Mouse (Mus musculus) neural tube, embryonic 11.5 days (tissue): Measurements from ENCODE around the gene Akap14. TPM values are rescaled to one million over a fixed set of nuclear protein-coding genes. Genes with fewer than 3 reads are reported as not detected.
A peak's percentile ranks its signal among the peaks of the same experiment; 100 is the strongest.

Experiments used
- ATAC-seq: fragments of 200-750 bp; cut with Nextera tagmentation; 2 replicates; pipeline ENCODE4 v1.8.0; 2017; ENCODE audit warnings: moderate number of reproducible peaks, mild to moderate bottlenecking, moderate TSS enrichment, moderate library complexity; ENCODE audit not compliant: insufficient read depth, low FRiP score, low TSS enrichment
- DNase-seq: peaks from one replicate; pipeline ENCODE4 v3.0.0-alpha.2; 2015; ENCODE audit warnings: low spot score
- H3K27ac ChIP-seq: fragments of 300-500 bp; sonication (generic); 2 replicates; pipeline ENCODE4 v1.5.1; 2014; ENCODE audit warnings: low read depth, mild to moderate bottlenecking, low read length
- H3K27me3 ChIP-seq: fragments of 300-500 bp; sonication (generic); 2 replicates; pipeline ENCODE4 v1.6.1; 2014; ENCODE audit warnings: mild to moderate bottlenecking, low read length, mixed read lengths; ENCODE audit not compliant: control insufficient read depth, insufficient read depth
- H3K36me3 ChIP-seq: fragments of 300-500 bp; sonication (generic); 2 replicates; pipeline ENCODE4 v1.6.1; 2014; ENCODE audit warnings: mild to moderate bottlenecking, low read length, moderate library complexity, mixed read lengths; ENCODE audit not compliant: control insufficient read depth, insufficient read depth
- H3K4me1 ChIP-seq: fragments of 300-500 bp; sonication (generic); 2 replicates; pipeline ENCODE4 v1.6.1; 2014; ENCODE audit warnings: low read length, mixed read lengths; ENCODE audit not compliant: control insufficient read depth, insufficient read depth
- H3K4me2 ChIP-seq: fragments of 300-500 bp; sonication (generic); 2 replicates; pipeline ENCODE4 v1.6.1; 2014; ENCODE audit warnings: low read depth, mild to moderate bottlenecking, moderate library complexity
- H3K4me3 ChIP-seq: fragments of 300-500 bp; sonication (generic); 2 replicates; pipeline ENCODE4 v1.5.1; 2014; ENCODE audit warnings: low read depth, low read length
- H3K9ac ChIP-seq: fragments of 300-500 bp; sonication (generic); 2 replicates; pipeline ENCODE4 v1.6.1; 2014; ENCODE audit warnings: mild to moderate bottlenecking, low read length
- H3K9me3 ChIP-seq: fragments of 300-500 bp; sonication (generic); 2 replicates; pipeline ENCODE4 v1.6.1; 2016; ENCODE audit warnings: low read length; ENCODE audit not compliant: control insufficient read depth
- WGBS: fragments of 180-500 bp; shearing (Covaris S2); extraction: QIAGEN DNeasy Blood & Tissue Kit; methylation state at CpG from one replicate; pipeline ENCODE4 v1.1.7; 2014; 5-methylcytosine and 5-hydroxymethylcytosine counted together
- polyA plus RNA-seq: library from polyadenylated mRNA; unstranded; fragments of >200 nt; fragmentation: Nextera tagmentation; extraction: Ambion mirVana; gene quantifications from 2 replicates; pipeline ENCODE4 v1.2.1, GENCODE M21; 2014

Akap14 gene
- polyA plus RNA-seq, 1 experiment from 2014 or later = 0.29 TPM

DNA sequence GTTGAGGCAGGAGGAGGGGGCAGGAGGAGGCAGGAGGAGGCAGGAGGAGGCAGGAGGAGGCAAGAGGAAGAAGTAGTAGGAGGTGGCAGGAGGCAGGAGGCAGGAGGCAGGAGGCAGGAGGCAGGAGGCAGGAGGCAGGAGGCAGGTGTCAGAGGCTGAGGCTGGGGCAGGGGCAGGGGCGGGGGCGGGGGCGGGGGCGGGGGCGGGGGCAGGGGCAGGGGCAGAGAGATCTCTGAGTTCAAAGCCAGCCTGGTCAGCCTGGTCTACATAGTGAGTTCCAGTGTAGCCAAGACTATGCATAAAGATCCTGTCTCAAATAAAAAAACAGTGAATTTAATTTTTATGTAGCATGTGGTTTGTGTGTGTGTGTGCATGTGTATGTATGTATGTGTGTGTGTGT is 51.6 kb downstream of the Akap14 start:
- Histone ChIP-seq H3K9me3 (no peaks in the 10 kb centered on the region), H3K4me2 (no peak overlapping the region), H3K36me3 (no peaks in the 10 kb centered on the region), H3K4me3 (no peak overlapping the region), H3K9ac (no peak overlapping the region), H3K27me3 (no peaks in the 10 kb centered on the region), H3K4me1 (no peaks in the 10 kb centered on the region), H3K27ac (no peak overlapping the region)
- DNase-seq = no peak
- no CpG with 5 or more reads among the region's 5 CpGs for WGBS
- ATAC-seq = no peak

DNA sequence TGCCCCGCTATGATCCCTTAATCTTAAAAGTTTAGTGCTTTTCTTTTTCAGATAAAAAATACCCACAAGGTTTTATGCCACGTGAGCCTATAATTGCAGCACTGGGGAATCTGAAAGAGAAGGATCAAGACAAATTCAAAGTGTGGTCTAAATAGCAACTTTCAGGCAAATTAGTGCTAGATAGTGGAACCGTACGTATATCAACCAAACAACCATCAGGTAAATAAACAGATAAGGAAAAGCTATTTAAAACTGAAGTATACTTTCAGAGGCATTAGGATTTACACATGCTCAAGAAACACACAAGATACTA is 57.8 kb downstream of the Akap14 start:
- no peak overlapping the region for H3K9ac ChIP-seq
- no peak overlapping the region for H3K4me3 ChIP-seq
- no peak for DNase-seq
- no peaks in the 10 kb centered on the region for H3K27me3 ChIP-seq
- WGBS = 73% methylated on average over 4 of the region's 4 CpGs
- H3K27ac ChIP-seq = no peak overlapping the region
- H3K4me1 ChIP-seq = no peaks in the 10 kb centered on the region
- H3K9me3 ChIP-seq = no peaks in the 10 kb centered on the region
- ATAC-seq = no peak
- H3K4me2 ChIP-seq = no peak overlapping the region
- peaks cover 2% of the 10 kb centered on the region; the same call in 1 of the 2 replicates for H3K36me3 ChIP-seq

DNA sequence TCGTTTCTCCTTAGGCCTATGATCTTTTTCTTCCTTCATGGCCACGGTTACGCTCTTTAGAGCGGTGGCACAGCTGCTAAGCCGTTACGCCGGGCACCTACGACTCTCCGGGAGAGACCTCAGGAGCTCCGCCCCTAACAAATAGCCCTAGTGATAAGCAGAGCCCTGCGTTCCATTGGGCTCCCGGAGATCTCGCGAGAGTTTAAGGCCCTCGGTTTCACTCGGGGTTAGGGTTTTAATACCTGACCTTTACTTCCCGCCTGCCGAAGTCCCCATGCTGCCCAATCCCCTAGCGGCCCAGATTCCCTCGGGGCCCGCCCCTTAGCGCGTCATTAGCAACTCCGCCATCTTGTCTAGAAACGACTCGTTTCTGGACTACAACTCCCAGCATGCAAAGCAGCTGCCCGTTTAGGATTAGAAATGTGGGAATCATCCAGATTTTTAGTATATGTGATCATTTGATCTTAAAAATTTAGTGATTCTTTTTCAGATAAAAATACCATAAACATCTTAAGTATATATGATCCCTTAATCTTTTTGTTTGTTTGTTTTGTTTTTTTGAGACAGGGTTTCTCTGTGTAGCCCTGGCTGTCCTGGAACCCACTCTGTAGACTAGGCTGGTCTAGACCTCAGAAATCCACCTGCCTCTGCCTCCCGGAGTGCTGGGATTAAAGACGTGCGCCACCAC is 58.3 kb downstream of the Akap14 start, which contains the start of gene Upf3b:
Gene Upf3b, minus strand, starts transcription at position 130 of the 688 bp plus-strand sequence.
- peak within 1 kb of the TSS; percentile 46 for H3K4me2 ChIP-seq
- WGBS = 18% methylated on average over 26 of the region's 30 CpGs
- H3K9ac ChIP-seq = peak within 1 kb of the TSS; percentile 58
- H3K9me3 ChIP-seq = no peaks in the 10 kb centered on the region
- no peaks in the 10 kb centered on the region for H3K27me3 ChIP-seq
- ATAC-seq (peak; percentile 98), DNase-seq (peak; percentile 92)
- peak within 1 kb of the TSS; percentile 75 for H3K27ac ChIP-seq
- peaks cover 2% of the 10 kb centered on the region; the same call in 1 of the 2 replicates for H3K36me3 ChIP-seq
- H3K4me1 ChIP-seq = no peaks in the 10 kb centered on the region
- peak within 1 kb of the TSS; percentile 48 for H3K4me3 ChIP-seq

DNA sequence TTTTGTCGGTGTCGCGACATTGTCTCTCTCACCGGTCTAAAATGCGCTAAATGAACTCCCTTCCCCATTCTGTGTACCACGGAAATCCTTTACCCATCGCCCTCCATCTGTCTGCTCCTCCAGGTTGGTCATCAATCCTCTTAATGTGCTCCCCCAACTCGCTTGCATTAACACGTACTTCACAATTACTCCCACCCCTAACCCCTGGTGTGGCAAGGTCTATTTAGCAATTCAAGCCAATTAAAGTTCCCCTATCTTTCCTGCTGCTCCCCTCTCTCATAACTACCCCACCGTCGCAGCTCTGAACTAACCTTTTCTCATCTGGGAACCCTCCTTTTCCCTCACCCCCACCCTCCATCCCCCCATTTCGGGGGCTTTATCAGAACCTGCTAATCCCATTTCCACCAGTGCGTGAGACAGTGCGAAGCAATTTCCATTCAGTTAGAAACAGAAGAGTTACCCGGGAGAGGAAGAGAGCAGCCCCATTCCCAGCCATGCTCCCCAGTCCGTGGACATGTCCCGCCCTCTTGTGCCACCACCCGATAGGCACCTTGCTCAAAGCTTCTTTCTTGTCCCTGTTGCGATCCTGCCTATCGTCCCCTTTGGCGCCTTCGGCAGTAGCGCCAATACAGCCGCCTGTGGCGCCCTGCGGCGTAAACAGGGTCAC is 59.0 kb downstream of the Akap14 start:
- Histone ChIP-seq H3K27ac (peak overlapping the region; percentile 75), H3K9ac (peak overlapping the region; percentile 58), H3K4me2 (peak overlapping the region; percentile 46), H3K9me3 (no peaks in the 10 kb centered on the region), H3K4me3 (peak overlapping the region; percentile 48), H3K4me1 (no peaks in the 10 kb centered on the region), H3K27me3 (no peaks in the 10 kb centered on the region), H3K36me3 (peaks cover 2% of the 10 kb centered on the region; the same call in 1 of the 2 replicates)
- WGBS = 17% methylated on average over 27 of the region's 27 CpGs
- DNase-seq (no peak), ATAC-seq (peak; percentile 82)

DNA sequence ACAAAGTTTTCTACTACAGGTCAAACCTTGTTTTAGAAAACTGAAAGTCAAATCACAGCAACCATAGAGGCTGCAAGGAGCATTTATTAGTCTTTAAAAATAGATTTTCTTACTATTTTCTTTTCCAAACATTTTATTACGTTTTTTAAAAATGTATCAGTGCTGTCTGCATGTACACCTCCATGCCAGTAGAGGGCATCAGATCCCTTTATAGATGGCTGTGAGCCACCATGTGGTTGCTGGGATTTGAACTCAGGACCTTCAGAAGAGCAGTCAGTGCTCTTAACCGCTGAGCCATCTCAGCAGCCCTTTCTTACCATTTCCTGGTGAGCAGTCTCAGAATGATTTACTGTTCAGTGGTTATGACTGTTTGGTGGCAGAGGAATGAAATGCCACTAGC is 64.8 kb downstream of the Akap14 start:
- no peak overlapping the region for H3K27ac ChIP-seq
- DNase-seq (no peak), ATAC-seq (no peak)
- H3K4me1 ChIP-seq = no peaks in the 10 kb centered on the region
- H3K9me3 ChIP-seq = no peaks in the 10 kb centered on the region
- H3K9ac ChIP-seq = no peak overlapping the region
- H3K27me3 ChIP-seq = no peaks in the 10 kb centered on the region
- no peak overlapping the region for H3K4me3 ChIP-seq
- peaks cover 2% of the 10 kb centered on the region; the same call in 1 of the 2 replicates for H3K36me3 ChIP-seq
- WGBS = 92% methylated on average over 2 of the region's 2 CpGs
- H3K4me2 ChIP-seq = no peak overlapping the region

Other genes with a start within 250 kb of the Akap14 start
- 59.3 and 65.5 TPM in 2 replicates for gene Sept6, start 177.0 kb downstream of the Akap14 start, polyA plus RNA-seq
- not detected in 2 replicates for gene Sowahd, start 120.0 kb downstream of the Akap14 start, polyA plus RNA-seq
- 444 and 447 TPM in 2 replicates for gene Rpl39, start 83.4 kb downstream of the Akap14 start, polyA plus RNA-seq
- 15.1 and 18.8 TPM in 2 replicates for gene Upf3b, start 58.5 kb downstream of the Akap14 start, polyA plus RNA-seq
- gene Nkap, start 42.0 kb downstream of the Akap14 start, polyA plus RNA-seq = 21.5 and 22.8 TPM in 2 replicates
- gene Ndufa1, start 22.3 kb upstream of the Akap14 start, polyA plus RNA-seq = 440 and 446 TPM in 2 replicates
- gene Rnf113a1, start 22.4 kb upstream of the Akap14 start, polyA plus RNA-seq = 11.5 and 13.3 TPM in 2 replicates
- gene Gm9, start 42.2 kb upstream of the Akap14 start, polyA plus RNA-seq = not detected in 2 replicates
- not detected in 2 replicates for gene Rhox1, start 53.4 kb upstream of the Akap14 start, polyA plus RNA-seq
- not detected in 2 replicates for gene Rhox2a, start 76.1 kb upstream of the Akap14 start, polyA plus RNA-seq
- not detected in 2 replicates for gene Rhox3a, start 81.1 kb upstream of the Akap14 start, polyA plus RNA-seq
- gene Rhox4a, start 96.5 kb upstream of the Akap14 start, polyA plus RNA-seq = 0.42 TPM in 1 of 2 replicates, not detected in the other
- gene Rhox3a2, start 211.2 kb upstream of the Akap14 start, polyA plus RNA-seq = not detected in 2 replicates
- not detected in 2 replicates for gene Rhox4a2, start 222.0 kb upstream of the Akap14 start, polyA plus RNA-seq
- not detected in 2 replicates for gene Rhox2b, start 243.2 kb upstream of the Akap14 start, polyA plus RNA-seq